Mouse (Mus musculus) embryonic fibroblast, embryonic 13.5 days (primary cell): ENCODE measurements around the gene Tmem117. TPM values are rescaled to one million over a fixed set of nuclear protein-coding genes. Genes with fewer than 3 reads are reported as not detected.

Experiments
- H3K27ac ChIP-seq: 2 replicates; pipeline ENCODE4 v1.5.1; 2012; ENCODE audit warnings: low read length, control low read depth, inconsistent platforms; ENCODE audit not compliant: insufficient read depth
- H3K4me1 ChIP-seq: 2 replicates; pipeline ENCODE4 v1.6.1; 2011; ENCODE audit warnings: low read length; ENCODE audit not compliant: control insufficient read depth, insufficient read depth
- H3K4me3 ChIP-seq: 2 replicates; pipeline ENCODE4 v1.5.1; 2011; ENCODE audit warnings: mild to moderate bottlenecking, control low read depth, low read length; ENCODE audit not compliant: insufficient read depth
- CTCF ChIP-seq: IDR thresholded peaks from 2 replicates; pipeline ENCODE4 v1.5.1; 2011; ENCODE audit warnings: mild to moderate bottlenecking, control low read depth, low read length, moderate library complexity, borderline replicate concordance; ENCODE audit not compliant: insufficient read depth
- POLR2A ChIP-seq: IDR thresholded peaks from 2 replicates; pipeline ENCODE4 v1.6.1; 2011; ENCODE audit warnings: low read depth, mild to moderate bottlenecking, control low read depth, low read length, moderate library complexity
- polyA plus RNA-seq: library from polyadenylated mRNA; stranded (reverse); fragments of >200 nt; gene quantifications from 2 replicates; pipeline ENCODE4 v1.2.4, GENCODE M21; 2011; ENCODE audit warnings: low read depth; ENCODE audit not compliant: missing spikeins, insufficient read length

The Tmem117 gene
- polyA plus RNA-seq, 1 experiment = 2.7 TPM

GRCm38 (mm10) chr15:94859641-94860040 lies 230.6 kb downstream of the Tmem117 start:
- Histone ChIP-seq H3K27ac (no peak overlapping the region), H3K4me3 (no peak overlapping the region), H3K4me1 (no peaks in the 10 kb centered on the region)
- TF ChIP-seq CTCF = no peak

- Histone ChIP-seq H3K4me1 (no peaks in the 10 kb centered on the region), H3K27ac (no peak overlapping the region), H3K4me3 (no peak overlapping the region)
- TF ChIP-seq CTCF = no peak
- no peak for TF ChIP-seq POLR2A
Measured at GRCm38 (mm10) chr15:94861173-94861572, 232.1 kb downstream of the Tmem117 start.

- H3K4me3 ChIP-seq = no peak overlapping the region
- H3K4me1 ChIP-seq = no peaks in the 10 kb centered on the region
- H3K27ac ChIP-seq = no peak overlapping the region
- TF ChIP-seq CTCF (no peak), POLR2A (no peak)
Measured at GRCm38 (mm10) chr15:94864134-94864533, 235.1 kb downstream of the Tmem117 start.

- H3K4me3 ChIP-seq = no peak overlapping the region
- TF ChIP-seq POLR2A (no peak), CTCF (no peak)
- H3K4me1 ChIP-seq = no peaks in the 10 kb centered on the region
- H3K27ac ChIP-seq = no peak overlapping the region
Measured at GRCm38 (mm10) chr15:94868372-94868771, 239.3 kb downstream of the Tmem117 start.

GRCm38 (mm10) chr15:94885026-94885425 lies 256.0 kb downstream of the Tmem117 start:
- Histone ChIP-seq H3K4me1 (no peaks in the 10 kb centered on the region), H3K27ac (no peak overlapping the region)
- TF ChIP-seq CTCF (no peak), POLR2A (no peak)

GRCm38 (mm10) chr15:94893201-94893600 lies 264.2 kb downstream of the Tmem117 start:
- TF ChIP-seq CTCF = no peak
- TF ChIP-seq POLR2A = no peak
- Histone ChIP-seq H3K27ac (no peak overlapping the region), H3K4me3 (no peak overlapping the region), H3K4me1 (no peaks in the 10 kb centered on the region)

More at GRCm38 (mm10) chr15:94885026-94885425, 256.0 kb downstream of the Tmem117 start:
- no peak overlapping the region for H3K4me3 ChIP-seq

- Histone ChIP-seq H3K27ac (no peak overlapping the region), H3K4me1 (no peaks in the 10 kb centered on the region), H3K4me3 (no peak overlapping the region)
- TF ChIP-seq CTCF (no peak), POLR2A (no peak)
Measured at GRCm38 (mm10) chr15:94894086-94894485, 265.1 kb downstream of the Tmem117 start.

- no peak overlapping the region for H3K27ac ChIP-seq
- no peaks in the 10 kb centered on the region for H3K4me1 ChIP-seq
- no peak overlapping the region for H3K4me3 ChIP-seq
- TF ChIP-seq POLR2A (no peak), CTCF (no peak)
Measured at GRCm38 (mm10) chr15:94895681-94896080, 266.6 kb downstream of the Tmem117 start.

GRCm38 (mm10) chr15:94903188-94903587 lies 274.2 kb downstream of the Tmem117 start:
- TF ChIP-seq POLR2A = no peak
- no peak for TF ChIP-seq CTCF
- no peak overlapping the region for H3K27ac ChIP-seq
- no peak overlapping the region for H3K4me3 ChIP-seq
- no peaks in the 10 kb centered on the region for H3K4me1 ChIP-seq

- Histone ChIP-seq H3K4me3 (no peak overlapping the region), H3K4me1 (no peaks in the 10 kb centered on the region), H3K27ac (no peak overlapping the region)
- no peak for TF ChIP-seq POLR2A
Measured at GRCm38 (mm10) chr15:94904672-94905407, 275.8 kb downstream of the Tmem117 start.
